Mouse (Mus musculus) CH12.LX (cell line): ENCODE measurements around the gene Fam71e2. TPM values are rescaled to one million over a fixed set of nuclear protein-coding genes. Genes with fewer than 3 reads are reported as not detected.

Experiments
- DNase-seq: peaks from one replicate; pipeline ENCODE4 v3.0.0-alpha.2; 2013; ENCODE audit errors: extremely low read depth
- H3K27ac ChIP-seq: 2 replicates; pipeline ENCODE4 v1.5.1; 2012; ENCODE audit warnings: low read depth, mild to moderate bottlenecking, control low read depth, moderate library complexity; ENCODE audit not compliant: insufficient read depth
- H3K27me3 ChIP-seq: replicated peaks from 2 replicates; pipeline ENCODE3; 2012; ENCODE audit warnings: inconsistent platforms
- H3K36me3 ChIP-seq, 2 experiments: replicated peaks in 1 of 2; 2 replicates each; pipeline versions ENCODE3 to v1.6.1; 2012; ENCODE audit warnings: inconsistent platforms in 1 of 2, low read length in 1 of 2, mild to moderate bottlenecking in 1 of 2, mixed read lengths in 1 of 2, moderate library complexity in 1 of 2; ENCODE audit not compliant: control insufficient read depth in 1 of 2, insufficient read depth in 1 of 2
- H3K4me1 ChIP-seq, 2 experiments: 2 replicates each; pipeline ENCODE4 v1.6.1; 2012; ENCODE audit warnings: inconsistent platforms in 1 of 2, moderate library complexity in 1 of 2; ENCODE audit not compliant: insufficient read depth in 2 of 2, control insufficient read depth in 1 of 2
- H3K4me2 ChIP-seq: 2 replicates; pipeline ENCODE4 v1.6.1; 2012; ENCODE audit warnings: low read depth, mild to moderate bottlenecking, control low read depth; ENCODE audit not compliant: poor library complexity, insufficient read depth, severe bottlenecking
- H3K4me3 ChIP-seq, 3 experiments: fragments of 150-350 bp in 1 of 3; sonication (generic) in 1 of 3; replicated peaks in 1 of 3; 2 replicates each; pipeline versions ENCODE3 to v1.5.1; 2011 to 2012; ENCODE audit warnings: low read depth in 2 of 3, low read length in 2 of 3, mild to moderate bottlenecking in 2 of 3, moderate library complexity in 2 of 3, control low read depth in 1 of 3, improper control_type of control experiment in 1 of 3, inconsistent platforms in 1 of 3, mixed read lengths in 1 of 3; ENCODE audit not compliant: poor library complexity in 1 of 3
- H3K79me2 ChIP-seq: replicated peaks from 2 replicates; pipeline ENCODE4 v1.6.1; 2012; ENCODE audit warnings: mild to moderate bottlenecking, moderate library complexity; ENCODE audit not compliant: control insufficient read depth, poor library complexity, insufficient read depth, severe bottlenecking; ENCODE audit errors: extremely low read depth
- H3K9ac ChIP-seq: 2 replicates; pipeline ENCODE4 v1.6.1; 2012; ENCODE audit warnings: low read depth, mild to moderate bottlenecking, control low read depth, moderate library complexity; ENCODE audit not compliant: insufficient read depth
- H3K9me3 ChIP-seq: replicated peaks from 2 replicates; pipeline ENCODE3; 2012; ENCODE audit warnings: low read length, inconsistent platforms, mixed read lengths
- BHLHE40 ChIP-seq: IDR thresholded peaks from 2 replicates; pipeline ENCODE4 v1.6.1; 2011; ENCODE audit warnings: mild to moderate bottlenecking, low read depth, low read length, improper control_type of control experiment
- CTCF ChIP-seq, 2 experiments: IDR thresholded peaks in 1 of 2; conservative IDR thresholded peaks in 1 of 2; 2 replicates each; pipeline ENCODE4 v1.5.1; 2011 to 2012; ENCODE audit warnings: low read depth in 2 of 2, low read length in 2 of 2, improper control_type of control experiment in 1 of 2, inconsistent platforms in 1 of 2, mild to moderate bottlenecking in 1 of 2, moderate library complexity in 1 of 2
- E2F4 ChIP-seq: IDR thresholded peaks from 2 replicates; pipeline ENCODE4 v1.6.1; 2011; ENCODE audit warnings: low read depth, low read length, improper control_type of control experiment; ENCODE audit not compliant: insufficient replicate concordance
- ELF1 ChIP-seq: IDR thresholded peaks from 2 replicates; pipeline ENCODE4 v1.6.1; 2014; ENCODE audit warnings: low read depth, mild to moderate bottlenecking, inconsistent platforms, low read length, improper control_type of control experiment
- ETS1 ChIP-seq: conservative IDR thresholded peaks from 2 replicates; pipeline ENCODE4 v1.6.1; 2012; ENCODE audit warnings: low read depth, mild to moderate bottlenecking, inconsistent platforms, low read length, improper control_type of control experiment, moderate library complexity
- GABPA ChIP-seq: IDR thresholded peaks from 2 replicates; pipeline ENCODE4 v1.6.1; 2012; ENCODE audit warnings: low read depth, low read length, improper control_type of control experiment, inconsistent platforms; ENCODE audit not compliant: insufficient replicate concordance
- HCFC1 ChIP-seq: IDR thresholded peaks from 2 replicates; pipeline ENCODE4 v1.6.1; 2012; ENCODE audit warnings: low read depth, mild to moderate bottlenecking, inconsistent platforms, low read length, improper control_type of control experiment
- IRF4 ChIP-seq: IDR thresholded peaks from 2 replicates; pipeline ENCODE4 v1.6.1; 2014; ENCODE audit warnings: low read depth, mild to moderate bottlenecking, inconsistent platforms, low read length, improper control_type of control experiment
- JUN ChIP-seq: IDR thresholded peaks from 2 replicates; pipeline ENCODE4 v1.6.1; 2011; ENCODE audit warnings: low read depth, mild to moderate bottlenecking, low read length, improper control_type of control experiment, moderate library complexity; ENCODE audit not compliant: insufficient read depth
- KAT2A ChIP-seq: IDR thresholded peaks from 2 replicates; pipeline ENCODE4 v1.6.1; 2012; ENCODE audit warnings: low read length, improper control_type of control experiment, inconsistent platforms; ENCODE audit not compliant: insufficient replicate concordance
- MAFK ChIP-seq: IDR thresholded peaks from 2 replicates; pipeline ENCODE4 v1.6.1; 2011; ENCODE audit warnings: low read length, improper control_type of control experiment; ENCODE audit not compliant: insufficient replicate concordance
- MAZ ChIP-seq: IDR thresholded peaks from 2 replicates; pipeline ENCODE4 v1.6.1; 2012; ENCODE audit warnings: low read depth, mild to moderate bottlenecking, inconsistent platforms, low read length, improper control_type of control experiment, moderate library complexity
- MXI1 ChIP-seq: IDR thresholded peaks from 2 replicates; pipeline ENCODE4 v1.6.1; 2011; ENCODE audit warnings: mild to moderate bottlenecking, low read depth, low read length, improper control_type of control experiment
- MYC ChIP-seq: IDR thresholded peaks from 2 replicates; pipeline ENCODE4 v1.6.1; 2011; ENCODE audit warnings: low read depth, mild to moderate bottlenecking, improper control_type of control experiment, low read length
- NELFE ChIP-seq: IDR thresholded peaks from 2 replicates; pipeline ENCODE4 v1.6.1; 2011; ENCODE audit warnings: low read depth, low read length, improper control_type of control experiment
- PAX5 ChIP-seq: IDR thresholded peaks from 2 replicates; pipeline ENCODE4 v1.6.1; 2012; ENCODE audit warnings: low read length, inconsistent platforms, mixed read lengths
- POLR2A ChIP-seq: IDR thresholded peaks from 2 replicates; pipeline ENCODE4 v1.6.1; 2011; ENCODE audit warnings: low read depth, mild to moderate bottlenecking, improper control_type of control experiment, low read length
- POLR2AphosphoS2 ChIP-seq: IDR thresholded peaks from 2 replicates; pipeline ENCODE4 v1.6.1; 2011; ENCODE audit warnings: low read depth, low read length, improper control_type of control experiment
- RCOR1 ChIP-seq: conservative IDR thresholded peaks from 2 replicates; pipeline ENCODE4 v1.6.1; 2012; ENCODE audit warnings: low read depth, mild to moderate bottlenecking, inconsistent platforms, low read length, improper control_type of control experiment
- SIN3A ChIP-seq: IDR thresholded peaks from 2 replicates; pipeline ENCODE4 v1.6.1; 2012; ENCODE audit warnings: low read length, improper control_type of control experiment, inconsistent platforms
- SMC3 ChIP-seq: IDR thresholded peaks from 2 replicates; pipeline ENCODE4 v1.6.1; 2011; ENCODE audit warnings: low read depth, low read length, improper control_type of control experiment
- USF1 ChIP-seq: IDR thresholded peaks from 2 replicates; pipeline ENCODE4 v1.6.1; 2014; ENCODE audit warnings: low read depth, mild to moderate bottlenecking, inconsistent platforms, low read length, improper control_type of control experiment
- ZMIZ1 ChIP-seq: IDR thresholded peaks from 2 replicates; pipeline ENCODE4 v1.6.1; 2012; ENCODE audit warnings: low read depth, mild to moderate bottlenecking, inconsistent platforms, low read length, improper control_type of control experiment
- ZNF384 ChIP-seq: IDR thresholded peaks from 2 replicates; pipeline ENCODE4 v1.6.1; 2012; ENCODE audit warnings: low read depth, low read length, improper control_type of control experiment, inconsistent platforms
- dilution Hi-C: fragments of 300-500 bp; cut with MboI; formaldehyde crosslinking; loops from 2 replicates; pipeline ENCODE4 v1.14.3; 2020; ENCODE audit warnings: low sequenced_read_pairs; ENCODE audit not compliant: extremely low pct_unique_long_range_greater_than_20kb, extremely low pct_ligation_motif_present
- in situ Hi-C: fragments of 300-500 bp; cut with MboI; formaldehyde crosslinking; loops from 3 replicates; pipeline ENCODE4 v1.14.3; 2019; ENCODE audit warnings: low sequenced_read_pairs, low pct_ligation_motif_present, low pct_unique_long_range_greater_than_20kb, mixed read lengths
- polyA plus RNA-seq: library from polyadenylated mRNA; unstranded; fragments of >175 nt; gene quantifications from 2 replicates; pipeline ENCODE4 v1.2.1, GENCODE M21; 2012; ENCODE audit warnings: low read depth; ENCODE audit not compliant: insufficient read length
- total RNA-seq, 2 experiments: library from RNA; depleted of rRNA; stranded (reverse); fragments of 300-350 nt in 1 of 2; fragments of >200 nt in 1 of 2; gene quantifications; 2 replicates each; pipeline ENCODE4 v1.2.3; 2012 to 2014

Fam71e2 gene
- total and polyA plus RNA-seq, 3 experiments = not detected

GRCm38 (mm10) chr7:4764946-4765710, 6.0 kb downstream of the Fam71e2 start:
- Histone ChIP-seq H3K27ac (no peak overlapping the region), H3K9me3 (no peaks in the 10 kb centered on the region), H3K9ac (no peak overlapping the region), H3K4me1 (peaks cover 0 to 3% of the 10 kb centered on the region in 2 experiments; a peak in 1 of 4 replicates), H3K4me2 (peak overlapping the region; percentile 62; the same call in 1 of the 2 replicates), H3K4me3 (no peak overlapping the region), H3K36me3 (no peaks in the 10 kb centered on the region), H3K27me3 (peaks cover 6% of the 10 kb centered on the region), H3K79me2 (no peaks in the 10 kb centered on the region)
- no peak for DNase-seq
- dilution Hi-C loops = no loop called here
- in situ Hi-C loops = no loop called here
- TF ChIP-seq HCFC1 (no peak), PAX5 (no peak), SIN3A (no peak), MAZ (no peak), MAFK (no peak), GABPA (no peak), MYC (no peak), E2F4 (no peak), NELFE (no peak), ELF1 (no peak), CTCF (conservative IDR thresholded peaks at IDR 0.05 in 1 of 2, IDR thresholded peaks at IDR 0.05 in 1 of 2; ENCODE audit: low read depth in 2 of 2, low read length in 2 of 2) (no peak), BHLHE40 (no peak), RCOR1 (no peak), KAT2A (no peak), ETS1 (no peak), ZNF384 (no peak)

GRCm38 (mm10) chr7:4759670-4760069, 11.4 kb downstream of the Fam71e2 start:
- H3K4me3 ChIP-seq = no peak overlapping the region
- H3K4me1 ChIP-seq = no peaks in the 10 kb centered on the region; a peak in 1 of 4 replicates
- no peaks in the 10 kb centered on the region for H3K9me3 ChIP-seq
- no peaks in the 10 kb centered on the region for H3K79me2 ChIP-seq
- no peak for TF ChIP-seq POLR2AphosphoS2
- no peak for TF ChIP-seq IRF4
- no peak for TF ChIP-seq E2F4
- no peak for TF ChIP-seq ZMIZ1
- TF ChIP-seq POLR2A = no peak
- no peak for TF ChIP-seq USF1
- no peak for TF ChIP-seq MXI1
- no peak for TF ChIP-seq HCFC1
- TF ChIP-seq SIN3A = no peak
- no peak for TF ChIP-seq ELF1
- TF ChIP-seq SMC3 = no peak
- no peak for TF ChIP-seq BHLHE40
- no peak for TF ChIP-seq JUN
- H3K27ac ChIP-seq = no peak overlapping the region
- in situ Hi-C loops (no loop called here), dilution Hi-C loops (no loop called here)
- DNase-seq = no peak
- H3K4me2 ChIP-seq = no peak overlapping the region
- H3K27me3 ChIP-seq = peaks cover 2% of the 10 kb centered on the region
- no peak overlapping the region for H3K9ac ChIP-seq
- H3K36me3 ChIP-seq = no peaks in the 10 kb centered on the region
